Mouse (Mus musculus): ENCODE results near the gene Hdhd3. TPM values are rescaled to one million over a fixed set of nuclear protein-coding genes. Genes with fewer than 3 reads are reported as not detected.

Gene Hdhd3
- polyA plus RNA-seq, 1 experiment: 14.1 TPM

GRCm38 (mm10) chr4:62520892-62521400, 17.7 kb upstream of the Hdhd3 start:
- H3K4me1 ChIP-seq (ENCODE audit: control insufficient read depth, insufficient read depth, low read length): peaks cover 9% of the 10 kb centered on the region; the same call in 1 of the 2 replicates
- no peak overlapping the region for H3K4me3 ChIP-seq (replicated peaks; ENCODE audit: extremely low read depth, low read depth, low read length)
- WGBS: 70% methylated on average over 2 of the region's 2 CpGs

GRCm38 (mm10) chr4:62519849-62520233, 16.6 kb upstream of the Hdhd3 start, which contains the start of gene Alad:
Alad (minus strand) TSS chr4:62519918.
- H3K4me3 ChIP-seq (replicated peaks; ENCODE audit: extremely low read depth, low read depth, low read length): peak within 1 kb of the TSS; percentile 69
- WGBS: under 1% methylated on average over 37 of the region's 37 CpGs
- TF ChIP-seq CTCF (IDR thresholded peaks at IDR 0.05; ENCODE audit: insufficient read depth, low read length): no peak
- peak; percentile 52; the same call in 1 of the 2 replicates for TF ChIP-seq POLR2A (IDR thresholded peaks at IDR 0.05; ENCODE audit: borderline replicate concordance, extremely low read depth, low read depth, low read length)
- peaks cover 9% of the 10 kb centered on the region; the same call in 1 of the 2 replicates for H3K4me1 ChIP-seq (ENCODE audit: control insufficient read depth, insufficient read depth, low read length)
- DNase-seq: peak; percentile 86

More at GRCm38 (mm10) chr4:62520892-62521400, 17.7 kb upstream of the Hdhd3 start:
- TF ChIP-seq POLR2A (IDR thresholded peaks at IDR 0.05; ENCODE audit: borderline replicate concordance, extremely low read depth, low read depth, low read length) (no peak), CTCF (IDR thresholded peaks at IDR 0.05; ENCODE audit: insufficient read depth, low read length) (no peak)
- DNase-seq: no peak

- DNase-seq: no peak
- Histone ChIP-seq H3K4me3 (replicated peaks; ENCODE audit: extremely low read depth, low read depth, low read length) (peak overlapping the region; percentile 69), H3K4me1 (ENCODE audit: control insufficient read depth, insufficient read depth, low read length) (peaks cover 7% of the 10 kb centered on the region; the same call in 1 of the 2 replicates)
- TF ChIP-seq POLR2A (IDR thresholded peaks at IDR 0.05; ENCODE audit: borderline replicate concordance, extremely low read depth, low read depth, low read length): no peak
- TF ChIP-seq CTCF (IDR thresholded peaks at IDR 0.05; ENCODE audit: insufficient read depth, low read length): no peak
- WGBS: 2% methylated on average over 26 of the region's 26 CpGs
Observed at GRCm38 (mm10) chr4:62519122-62519848, 16.0 kb upstream of the Hdhd3 start.

- DNase-seq: peak; percentile 55
- Histone ChIP-seq H3K4me3 (replicated peaks; ENCODE audit: extremely low read depth, low read depth, low read length) (peak overlapping the region; percentile 69), H3K4me1 (ENCODE audit: control insufficient read depth, insufficient read depth, low read length) (peaks cover 6% of the 10 kb centered on the region; the same call in 1 of the 2 replicates)
- TF ChIP-seq POLR2A (IDR thresholded peaks at IDR 0.05; ENCODE audit: borderline replicate concordance, extremely low read depth, low read depth, low read length) (no peak), CTCF (IDR thresholded peaks at IDR 0.05; ENCODE audit: insufficient read depth, low read length) (no peak)
- WGBS: 40% methylated on average over 13 of the region's 13 CpGs
Observed at GRCm38 (mm10) chr4:62518416-62519121, 15.3 kb upstream of the Hdhd3 start.

DNA sequence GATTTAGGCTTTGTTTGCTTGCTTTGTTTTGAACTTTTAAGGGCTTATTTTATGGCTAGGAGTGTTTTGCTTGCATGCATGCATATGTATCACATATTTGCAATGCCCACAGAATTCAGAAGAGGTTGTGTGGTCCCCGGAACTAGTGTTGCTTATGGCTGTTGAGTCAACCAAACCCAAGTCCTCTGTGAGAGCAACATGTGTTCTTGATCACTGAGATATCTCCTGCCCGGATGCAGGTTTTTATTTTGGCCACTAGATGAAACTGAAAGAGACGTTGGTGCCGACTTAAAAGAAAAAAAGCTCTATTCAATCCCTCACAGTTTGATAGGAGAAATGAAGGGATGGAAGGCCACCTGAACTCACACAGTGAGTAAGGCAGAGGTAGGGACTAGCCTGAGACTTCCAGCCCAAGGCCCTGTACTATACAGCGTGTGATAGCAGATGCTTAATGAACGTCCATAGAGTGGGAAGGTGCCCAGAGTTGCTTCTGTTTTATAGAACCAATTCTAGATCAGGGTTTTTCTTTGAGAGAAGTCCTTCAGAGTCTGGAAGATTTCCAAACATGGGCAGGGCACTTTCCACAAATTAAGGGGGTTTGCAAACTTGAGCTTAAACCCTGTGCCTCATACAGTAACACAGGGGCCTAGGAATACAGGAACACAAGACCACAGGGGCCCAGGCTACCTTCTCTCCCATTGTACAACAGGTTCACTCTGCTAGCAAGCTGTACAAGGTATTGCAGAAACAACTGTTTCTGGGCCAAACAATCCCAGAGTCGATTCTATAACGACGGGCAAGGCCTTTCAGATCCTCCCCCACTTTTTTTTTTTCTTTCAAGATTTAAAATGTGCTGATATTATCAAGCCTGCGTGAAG, 14.5 kb upstream of the Hdhd3 start:
- no peak overlapping the region for H3K4me3 ChIP-seq (replicated peaks; ENCODE audit: extremely low read depth, low read depth, low read length)
- DNase-seq: no peak
- peaks cover 6% of the 10 kb centered on the region; the same call in 1 of the 2 replicates for H3K4me1 ChIP-seq (ENCODE audit: control insufficient read depth, insufficient read depth, low read length)
- 58% methylated on average over 10 of the region's 10 CpGs for WGBS
- TF ChIP-seq CTCF (IDR thresholded peaks at IDR 0.05; ENCODE audit: insufficient read depth, low read length) (no peak), POLR2A (IDR thresholded peaks at IDR 0.05; ENCODE audit: borderline replicate concordance, extremely low read depth, low read depth, low read length) (no peak)

- WGBS: 69% methylated on average over 8 of the region's 8 CpGs
- Histone ChIP-seq H3K4me1 (ENCODE audit: control insufficient read depth, insufficient read depth, low read length) (peaks cover 6% of the 10 kb centered on the region; the same call in 1 of the 2 replicates), H3K4me3 (replicated peaks; ENCODE audit: extremely low read depth, low read depth, low read length) (no peak overlapping the region)
- TF ChIP-seq CTCF (IDR thresholded peaks at IDR 0.05; ENCODE audit: insufficient read depth, low read length): no peak
- peak; percentile 11; the same call in 1 of the 2 replicates for TF ChIP-seq POLR2A (IDR thresholded peaks at IDR 0.05; ENCODE audit: borderline replicate concordance, extremely low read depth, low read depth, low read length)
- DNase-seq: peak; percentile 51
Observed at GRCm38 (mm10) chr4:62517046-62517445, 13.8 kb upstream of the Hdhd3 start.

DNA sequence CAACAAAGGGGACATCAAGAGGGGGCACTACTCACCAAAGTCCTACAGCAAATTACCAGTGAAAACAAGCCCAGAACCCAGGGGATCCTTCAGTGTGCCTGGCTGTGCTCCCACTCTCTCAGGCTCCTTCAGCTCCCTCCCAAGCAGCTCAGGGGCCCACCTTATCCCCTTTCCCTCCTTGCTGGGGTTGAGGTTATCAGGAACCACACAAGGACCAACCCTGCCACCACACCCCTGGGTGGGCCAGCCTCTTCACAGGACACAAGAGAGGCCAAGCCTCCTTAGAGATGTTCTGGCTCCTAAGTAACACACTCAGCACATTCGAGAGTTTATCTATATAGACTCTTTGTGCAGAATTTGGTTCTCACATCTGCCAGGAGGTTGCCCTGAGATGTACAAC, 13.3 kb upstream of the Hdhd3 start:
- no peak overlapping the region for H3K4me3 ChIP-seq (replicated peaks; ENCODE audit: extremely low read depth, low read depth, low read length)
- H3K4me1 ChIP-seq (ENCODE audit: control insufficient read depth, insufficient read depth, low read length): peaks cover 6% of the 10 kb centered on the region; the same call in 1 of the 2 replicates
- WGBS: 52% methylated on average over 1 of the region's 1 CpGs
- TF ChIP-seq POLR2A (IDR thresholded peaks at IDR 0.05; ENCODE audit: borderline replicate concordance, extremely low read depth, low read depth, low read length) (no peak), CTCF (IDR thresholded peaks at IDR 0.05; ENCODE audit: insufficient read depth, low read length) (no peak)
- DNase-seq: no peak

DNA sequence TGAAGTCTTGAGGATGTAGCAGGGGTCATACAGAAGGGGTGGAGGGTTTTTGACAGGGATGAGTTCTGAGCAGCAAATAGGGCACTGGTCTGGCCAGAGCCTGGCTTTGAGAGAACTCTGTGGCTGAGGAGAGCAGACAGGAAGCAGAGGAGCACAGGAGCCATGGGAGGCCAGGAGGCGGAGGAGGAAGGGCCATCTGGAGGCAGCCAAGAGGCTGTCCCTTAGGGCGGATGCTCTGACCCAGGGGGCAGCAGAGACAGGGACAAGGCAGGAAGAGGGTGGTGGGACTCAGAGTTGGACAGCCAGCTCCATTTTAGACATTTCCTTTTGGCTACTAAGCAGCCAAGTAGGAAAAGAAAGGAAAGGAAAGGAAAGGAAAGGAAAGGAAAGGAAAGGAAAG, 12.8 kb upstream of the Hdhd3 start:
- no peak for DNase-seq
- H3K4me1 ChIP-seq (ENCODE audit: control insufficient read depth, insufficient read depth, low read length): peaks cover 6% of the 10 kb centered on the region; the same call in 1 of the 2 replicates
- 33% methylated on average over 2 of the region's 2 CpGs for WGBS
- TF ChIP-seq POLR2A (IDR thresholded peaks at IDR 0.05; ENCODE audit: borderline replicate concordance, extremely low read depth, low read depth, low read length) (no peak), CTCF (IDR thresholded peaks at IDR 0.05; ENCODE audit: insufficient read depth, low read length) (0 out of 2 replicates have a peak, but pooled peaks have one; percentile 11)
- no peak overlapping the region for H3K4me3 ChIP-seq (replicated peaks; ENCODE audit: extremely low read depth, low read depth, low read length)
